Mouse (Mus musculus) heart, embryonic 15.5 days (tissue): ENCODE data around the gene Tlr8. TPM values are rescaled to one million over a fixed set of nuclear protein-coding genes. Genes with fewer than 3 reads are reported as not detected.
"Not testable (repeated sequence)": the region's sequence is repeated elsewhere in the genome, so short reads cannot be mapped to it uniquely, and the experiment has no call there.

Source experiments
- ATAC-seq: fragments of 200-750 bp; cut with Nextera tagmentation; replicated peaks from 2 replicates; pipeline ENCODE4 v1.8.0; 2017; ENCODE audit warnings: low read depth, moderate TSS enrichment; ENCODE audit not compliant: insufficient number of reproducible peaks, insufficient read depth, low FRiP score
- H3K27ac ChIP-seq: fragments of 300-500 bp; sonication (generic); 2 replicates; pipeline ENCODE4 v1.5.1; 2015; ENCODE audit warnings: mild to moderate bottlenecking, inconsistent platforms
- H3K27me3 ChIP-seq: fragments of 300-500 bp; sonication (generic); 2 replicates; pipeline ENCODE4 v1.6.1; 2015; ENCODE audit warnings: inconsistent platforms
- H3K36me3 ChIP-seq: fragments of 300-500 bp; sonication (generic); 2 replicates; pipeline ENCODE4 v1.6.1; 2015; ENCODE audit warnings: mild to moderate bottlenecking, inconsistent platforms
- H3K4me1 ChIP-seq: fragments of 300-500 bp; sonication (generic); replicated peaks from 2 replicates; pipeline ENCODE4 v1.6.1; 2015; ENCODE audit warnings: inconsistent platforms
- H3K4me2 ChIP-seq: fragments of 300-500 bp; sonication (generic); 2 replicates; pipeline ENCODE4 v1.6.1; 2015; ENCODE audit warnings: inconsistent platforms, mild to moderate bottlenecking, moderate library complexity
- H3K4me3 ChIP-seq: fragments of 300-500 bp; sonication (generic); 2 replicates; pipeline ENCODE4 v1.5.1; 2015; ENCODE audit warnings: mild to moderate bottlenecking, inconsistent platforms
- H3K9ac ChIP-seq: fragments of 300-500 bp; sonication (generic); 2 replicates; pipeline ENCODE4 v1.6.1; 2015; ENCODE audit warnings: mild to moderate bottlenecking, inconsistent platforms
- H3K9me3 ChIP-seq: fragments of 300-500 bp; sonication (generic); replicated peaks from 2 replicates; pipeline ENCODE4 v1.6.1; 2016; ENCODE audit warnings: inconsistent platforms
- WGBS: fragments of 180-500 bp; shearing (Covaris S2); methylation state at CpG from one replicate; pipeline ENCODE4 v1.1.7; 2015; ENCODE audit warnings: mixed read lengths; 5-methylcytosine and 5-hydroxymethylcytosine counted together
- polyA plus RNA-seq: library from polyadenylated mRNA; unstranded; fragments of >200 nt; fragmentation: Nextera tagmentation; extraction: Ambion mirVana; gene quantifications from 2 replicates; pipeline ENCODE4 v1.2.1, GENCODE M21; 2015

Gene Tlr8
- polyA plus RNA-seq: 0.26 and 0.37 TPM in 2 replicates

DNA sequence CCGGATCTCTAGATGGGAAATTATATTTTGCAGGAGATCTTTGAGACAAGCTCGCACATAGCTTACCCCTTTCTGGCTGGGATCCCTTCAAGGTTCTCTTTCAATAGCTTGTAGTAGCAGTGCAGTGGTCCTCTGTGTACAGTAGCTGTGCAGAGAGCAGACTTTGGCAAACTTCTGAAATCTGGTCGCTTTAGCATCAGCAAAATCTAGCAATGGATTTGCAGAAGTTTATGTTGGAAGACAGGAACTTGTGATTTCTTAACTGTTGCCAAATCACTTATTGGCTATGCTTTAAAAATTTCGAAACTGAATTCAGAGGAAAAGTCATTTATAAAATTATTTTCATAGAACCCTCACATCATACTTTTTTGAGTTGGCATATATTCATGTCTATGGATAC is at the start of gene Tlr8:
Gene Tlr8, minus strand, starts transcription at position 244 of the 400 bp plus-strand sequence.
- Histone ChIP-seq H3K27ac (no peak within 1 kb of the TSS), H3K27me3 (no peaks in the 10 kb centered on the region)
- 64% methylated on average over 4 of the region's 4 CpGs for WGBS

DNA sequence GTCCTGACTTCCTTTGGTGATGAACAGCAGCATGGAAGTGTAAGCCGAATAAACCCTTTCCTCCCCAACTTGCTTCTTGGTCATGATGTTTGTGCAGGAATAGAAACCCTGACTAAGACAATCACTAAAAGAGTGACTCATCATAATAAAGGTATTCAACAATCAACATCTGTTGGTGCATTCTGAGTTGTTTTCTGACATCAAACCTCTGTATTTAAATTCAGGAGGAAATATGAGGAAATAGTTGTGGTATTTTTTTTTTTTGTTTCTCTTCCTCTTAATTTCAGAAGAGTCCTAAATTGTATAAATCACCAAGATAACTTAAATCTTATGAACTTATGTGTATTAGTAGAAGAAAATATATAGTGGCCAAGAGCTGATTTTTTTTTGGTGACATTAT is 37.9 kb upstream of the Tlr8 start:
- H3K4me3 ChIP-seq, H3K4me2 ChIP-seq, H3K9me3 ChIP-seq, H3K36me3 ChIP-seq, H3K27me3 ChIP-seq, H3K9ac ChIP-seq, ATAC-seq, H3K27ac ChIP-seq, H3K4me1 ChIP-seq: not testable (repeated sequence)
- 77% methylated on average over 1 of the region's 1 CpGs for WGBS

More for the DNA sequence above, at the start of gene Tlr8:
- Histone ChIP-seq H3K9me3 (no peaks in the 10 kb centered on the region), H3K4me2 (no peak within 1 kb of the TSS), H3K4me3 (no peak within 1 kb of the TSS), H3K9ac (no peak within 1 kb of the TSS), H3K36me3 (no peaks in the 10 kb centered on the region), H3K4me1 (no peaks in the 10 kb centered on the region)
- ATAC-seq: no peak

DNA sequence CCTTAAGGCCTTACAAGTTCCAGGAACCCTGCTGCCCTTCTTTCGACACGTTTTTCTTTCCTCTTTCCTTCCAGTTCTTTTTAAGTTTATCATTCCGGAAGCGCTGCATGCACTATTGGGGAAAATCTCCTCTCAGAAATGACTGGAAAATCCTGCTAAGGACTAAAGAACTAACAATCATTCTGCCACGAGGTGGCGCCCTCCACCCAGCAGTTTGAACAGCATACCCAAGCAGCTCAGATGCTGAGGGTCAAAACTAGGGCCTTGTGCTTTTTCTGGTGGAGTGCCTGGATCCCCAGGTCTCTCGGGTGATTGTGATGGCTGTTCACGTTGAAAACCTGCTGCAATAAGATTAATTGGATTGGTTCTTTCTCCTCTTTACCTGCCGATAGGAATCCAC is 12.8 kb upstream of the Tlr8 start:
- Histone ChIP-seq H3K9me3 (no peaks in the 10 kb centered on the region), H3K4me1 (no peaks in the 10 kb centered on the region), H3K27ac (no peak overlapping the region), H3K27me3 (no peaks in the 10 kb centered on the region), H3K9ac (no peak overlapping the region), H3K4me3 (peak overlapping the region; percentile 44), H3K36me3 (no peaks in the 10 kb centered on the region), H3K4me2 (peak overlapping the region; percentile 60)
- ATAC-seq: no peak
- WGBS: 22% methylated on average over 9 of the region's 9 CpGs

DNA sequence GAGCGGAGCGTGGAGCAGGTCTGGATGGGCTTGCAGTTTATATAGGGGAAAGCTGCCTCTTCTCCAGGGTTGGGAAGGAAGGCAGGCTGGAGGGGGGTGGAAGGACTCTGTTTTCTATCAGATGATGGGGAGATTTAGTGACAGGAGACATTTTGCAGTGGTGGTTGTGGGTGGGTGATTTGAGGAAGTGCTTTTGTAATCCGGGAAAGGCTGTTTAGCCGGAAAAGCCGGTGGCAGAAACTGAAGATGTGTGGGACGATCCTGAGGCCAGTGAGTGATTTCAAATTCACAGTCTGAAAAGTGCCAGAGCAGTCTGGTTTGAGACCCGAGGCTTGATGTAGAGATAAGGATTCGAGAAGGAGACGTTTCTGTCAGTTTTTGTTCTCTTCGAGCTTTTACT is 12.4 kb upstream of the Tlr8 start:
- H3K36me3 ChIP-seq: no peaks in the 10 kb centered on the region
- H3K27ac ChIP-seq: no peak overlapping the region
- no peaks in the 10 kb centered on the region for H3K9me3 ChIP-seq
- H3K4me2 ChIP-seq: peak overlapping the region; percentile 60
- H3K4me3 ChIP-seq: peak overlapping the region; percentile 44
- 36% methylated on average over 10 of the region's 10 CpGs for WGBS
- no peak for ATAC-seq
- no peak overlapping the region for H3K9ac ChIP-seq
- H3K4me1 ChIP-seq: no peaks in the 10 kb centered on the region
- no peaks in the 10 kb centered on the region for H3K27me3 ChIP-seq

DNA sequence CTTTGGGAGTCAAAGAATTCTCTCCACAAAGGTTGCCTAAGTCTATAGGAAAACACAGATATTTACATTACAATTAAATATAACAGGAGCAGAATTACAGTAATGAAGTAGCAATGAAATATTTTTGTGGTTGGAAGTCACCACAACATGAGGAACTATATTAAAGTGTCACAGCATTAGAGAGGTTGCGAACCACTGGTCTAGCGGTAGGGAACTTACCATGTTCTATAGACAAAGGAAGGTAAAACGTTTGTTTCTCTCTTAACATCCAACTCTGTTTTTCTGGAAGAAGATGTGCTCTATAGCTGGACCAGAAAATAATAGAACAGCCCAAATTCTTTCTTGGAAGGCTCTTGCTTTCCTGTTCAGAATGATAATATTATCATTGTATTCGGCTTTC is 599 bp downstream of the Tlr8 start:
- Histone ChIP-seq H3K4me1 (no peaks in the 10 kb centered on the region), H3K9me3 (no peaks in the 10 kb centered on the region), H3K4me3 (no peak overlapping the region), H3K27me3 (no peaks in the 10 kb centered on the region), H3K27ac (no peak overlapping the region), H3K4me2 (no peak overlapping the region), H3K9ac (no peak overlapping the region), H3K36me3 (no peaks in the 10 kb centered on the region)
- WGBS: 70% methylated on average over 4 of the region's 4 CpGs
- no peak for ATAC-seq

DNA sequence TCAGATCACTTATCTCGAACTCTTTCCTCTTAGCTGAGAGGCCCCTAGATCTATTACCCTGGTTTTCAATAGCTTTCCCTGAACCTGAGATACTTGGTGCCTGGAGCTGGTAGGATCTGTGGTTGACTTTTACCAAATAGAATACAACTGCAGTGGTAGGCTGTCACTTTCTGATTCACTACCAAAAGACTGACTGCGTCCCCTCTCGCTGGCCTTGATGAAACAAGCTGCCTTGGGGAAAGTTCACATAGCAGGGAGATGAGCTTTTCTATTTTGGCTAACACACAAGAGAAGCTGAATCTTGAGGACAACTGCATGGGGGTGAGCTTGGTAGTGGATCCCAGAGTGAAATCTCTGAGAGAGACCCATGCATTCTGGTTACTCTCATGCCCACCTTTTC is 22.4 kb downstream of the Tlr8 start:
- no peak overlapping the region for H3K4me2 ChIP-seq
- WGBS: 90% methylated on average over 3 of the region's 3 CpGs
- no peak overlapping the region for H3K4me3 ChIP-seq
- ATAC-seq: no peak
- H3K9me3 ChIP-seq: no peaks in the 10 kb centered on the region
- no peaks in the 10 kb centered on the region for H3K27me3 ChIP-seq
- H3K36me3 ChIP-seq: no peaks in the 10 kb centered on the region
- no peak overlapping the region for H3K9ac ChIP-seq
- no peak overlapping the region for H3K27ac ChIP-seq
- H3K4me1 ChIP-seq: no peaks in the 10 kb centered on the region

DNA sequence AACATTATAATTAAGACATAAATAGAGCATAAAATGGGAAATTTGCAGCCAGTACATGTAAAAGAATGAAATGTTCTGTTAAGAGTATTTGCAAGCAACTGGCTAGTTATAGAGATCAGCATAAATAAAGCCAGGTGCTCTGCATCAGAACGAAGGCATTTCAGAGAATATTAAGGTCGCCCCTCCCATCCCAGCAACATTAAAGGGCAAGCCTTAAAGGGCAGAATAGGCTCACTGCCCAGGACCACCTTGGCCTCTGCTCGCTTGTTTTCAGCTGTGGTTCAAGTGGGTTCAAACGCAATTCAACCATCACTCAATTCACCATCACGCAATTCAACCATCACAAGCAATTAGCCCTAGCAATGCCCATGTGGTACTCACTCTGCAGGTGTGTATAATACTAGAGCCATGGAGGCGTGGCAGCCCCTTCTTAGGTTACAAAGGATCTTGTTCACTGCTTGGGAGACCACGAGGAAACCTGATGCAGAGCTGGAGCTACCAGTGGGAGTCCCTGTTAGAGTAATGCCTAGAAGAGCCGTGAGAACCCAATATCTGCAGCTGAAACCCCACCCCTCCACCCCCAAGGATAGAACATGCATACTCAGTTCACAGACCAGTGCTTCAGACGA is 24.7 kb downstream of the Tlr8 start:
- H3K36me3 ChIP-seq: no peaks in the 10 kb centered on the region
- no peak overlapping the region for H3K4me2 ChIP-seq
- WGBS: 60% methylated on average over 9 of the region's 9 CpGs
- H3K27me3 ChIP-seq: no peaks in the 10 kb centered on the region
- no peak overlapping the region for H3K4me3 ChIP-seq
- no peaks in the 10 kb centered on the region for H3K9me3 ChIP-seq
- H3K9ac ChIP-seq: no peak overlapping the region
- no peak overlapping the region for H3K27ac ChIP-seq
- ATAC-seq: no peak
- H3K4me1 ChIP-seq: no peaks in the 10 kb centered on the region

DNA sequence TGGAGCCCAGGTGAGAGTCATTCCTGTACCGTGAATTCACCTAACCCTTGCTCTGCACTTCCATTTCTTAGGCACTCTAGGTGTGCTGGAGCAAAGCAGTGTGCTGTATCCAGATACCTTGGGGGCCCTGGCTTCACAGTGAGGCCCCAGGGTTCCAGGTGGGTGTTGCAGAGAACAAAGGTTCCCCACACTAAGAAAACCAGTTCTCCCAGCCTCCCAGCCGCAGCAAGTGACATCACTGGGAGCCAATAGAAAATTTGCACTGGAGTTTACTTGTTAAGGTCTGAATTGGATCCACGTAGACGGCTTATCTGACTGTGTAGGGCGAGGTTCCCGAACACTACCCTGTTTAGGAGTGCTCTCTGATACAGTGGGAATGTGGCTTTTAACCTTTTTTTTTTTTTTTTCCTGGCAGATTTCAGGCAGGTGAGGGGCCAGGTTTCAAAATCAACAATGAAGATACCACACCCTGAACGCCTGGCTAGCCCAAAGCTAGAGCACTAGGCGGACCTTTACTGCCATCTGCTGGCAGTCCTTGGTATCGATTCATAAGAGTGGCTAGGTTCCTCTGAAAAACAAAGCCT is 30.9 kb downstream of the Tlr8 start:
- no peak for ATAC-seq
- Histone ChIP-seq H3K4me3 (no peak overlapping the region), H3K9me3 (no peaks in the 10 kb centered on the region), H3K9ac (no peak overlapping the region), H3K4me1 (no peaks in the 10 kb centered on the region), H3K27ac (no peak overlapping the region), H3K36me3 (no peaks in the 10 kb centered on the region), H3K4me2 (no peak overlapping the region), H3K27me3 (no peaks in the 10 kb centered on the region)
- 19% methylated on average over 9 of the region's 9 CpGs for WGBS

DNA sequence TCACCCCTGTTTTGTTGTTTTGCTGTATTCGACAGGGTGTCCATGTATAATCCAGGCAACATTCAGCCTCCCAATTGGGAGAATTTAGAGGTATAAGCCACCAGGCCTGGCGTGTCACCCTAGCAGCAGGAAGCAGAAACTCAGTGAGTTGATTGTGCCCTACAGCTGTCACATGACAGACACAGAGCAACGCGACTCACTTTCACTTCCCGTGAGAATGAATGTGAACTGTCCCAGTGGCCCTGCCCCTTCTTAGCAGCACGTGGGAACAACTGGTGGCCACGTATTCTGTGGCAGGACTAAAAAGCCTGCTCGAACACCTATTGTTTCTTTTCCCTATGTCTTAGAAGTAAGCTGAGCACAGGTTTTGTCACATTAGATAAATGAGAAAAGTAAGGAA is 33.0 kb downstream of the Tlr8 start:
- ATAC-seq: no peak
- H3K4me2 ChIP-seq: no peak overlapping the region
- 46% methylated on average over 8 of the region's 8 CpGs for WGBS
- H3K4me3 ChIP-seq: no peak overlapping the region
- H3K27me3 ChIP-seq: no peaks in the 10 kb centered on the region
- no peaks in the 10 kb centered on the region for H3K36me3 ChIP-seq
- no peaks in the 10 kb centered on the region for H3K4me1 ChIP-seq
- no peaks in the 10 kb centered on the region for H3K9me3 ChIP-seq
- no peak overlapping the region for H3K9ac ChIP-seq
- H3K27ac ChIP-seq: no peak overlapping the region

DNA sequence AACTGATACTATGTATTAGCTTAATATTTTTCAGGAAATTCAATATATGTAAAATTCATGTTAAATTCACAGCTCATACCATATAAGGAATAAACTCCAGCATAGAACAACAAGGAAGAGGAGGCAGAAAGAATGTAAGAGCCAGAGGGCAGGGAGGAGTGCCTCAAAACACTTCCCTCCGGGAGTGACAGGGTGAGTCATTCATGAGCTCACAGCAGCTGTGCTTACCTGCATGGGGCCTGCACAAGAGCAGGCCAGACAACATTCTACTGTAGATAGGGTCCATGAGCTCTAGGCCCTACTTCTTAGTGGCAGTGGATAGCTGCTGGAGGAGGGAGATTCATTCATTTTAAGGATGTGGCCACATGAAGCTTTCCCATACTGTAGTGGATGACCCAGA is 34.3 kb downstream of the Tlr8 start:
- WGBS: 36% methylated on average over 1 of the region's 1 CpGs
- H3K36me3 ChIP-seq: no peaks in the 10 kb centered on the region
- no peaks in the 10 kb centered on the region for H3K4me1 ChIP-seq
- H3K9me3 ChIP-seq: no peaks in the 10 kb centered on the region
- H3K4me2 ChIP-seq: no peak overlapping the region
- ATAC-seq: no peak
- no peak overlapping the region for H3K4me3 ChIP-seq
- H3K27me3 ChIP-seq: no peaks in the 10 kb centered on the region
- H3K9ac ChIP-seq: no peak overlapping the region
- H3K27ac ChIP-seq: no peak overlapping the region

DNA sequence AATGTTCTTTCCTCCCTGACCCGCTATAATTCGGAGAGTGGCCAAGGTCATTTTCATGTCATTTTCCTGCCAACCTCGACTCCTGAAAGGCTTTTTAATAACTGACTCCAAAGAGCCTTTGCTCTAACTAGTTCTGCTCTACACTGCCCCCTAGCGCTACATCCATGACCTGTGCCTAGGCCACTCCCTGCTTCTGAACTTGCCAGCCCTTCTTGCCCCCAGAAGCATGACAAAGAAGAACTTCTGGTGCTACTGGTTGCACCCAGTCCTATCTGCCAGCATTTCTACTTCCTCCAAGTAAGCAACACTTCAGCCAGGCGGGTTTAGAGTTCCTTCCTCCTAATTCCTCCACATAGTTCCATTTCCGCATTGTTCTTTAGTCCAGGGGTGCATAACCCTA is 34.9 kb downstream of the Tlr8 start:
- no peak overlapping the region for H3K9ac ChIP-seq
- no peaks in the 10 kb centered on the region for H3K9me3 ChIP-seq
- H3K36me3 ChIP-seq: no peaks in the 10 kb centered on the region
- no peaks in the 10 kb centered on the region for H3K4me1 ChIP-seq
- 38% methylated on average over 6 of the region's 6 CpGs for WGBS
- H3K27ac ChIP-seq: no peak overlapping the region
- H3K27me3 ChIP-seq: no peaks in the 10 kb centered on the region
- H3K4me3 ChIP-seq: no peak overlapping the region
- ATAC-seq: no peak
- H3K4me2 ChIP-seq: no peak overlapping the region

DNA sequence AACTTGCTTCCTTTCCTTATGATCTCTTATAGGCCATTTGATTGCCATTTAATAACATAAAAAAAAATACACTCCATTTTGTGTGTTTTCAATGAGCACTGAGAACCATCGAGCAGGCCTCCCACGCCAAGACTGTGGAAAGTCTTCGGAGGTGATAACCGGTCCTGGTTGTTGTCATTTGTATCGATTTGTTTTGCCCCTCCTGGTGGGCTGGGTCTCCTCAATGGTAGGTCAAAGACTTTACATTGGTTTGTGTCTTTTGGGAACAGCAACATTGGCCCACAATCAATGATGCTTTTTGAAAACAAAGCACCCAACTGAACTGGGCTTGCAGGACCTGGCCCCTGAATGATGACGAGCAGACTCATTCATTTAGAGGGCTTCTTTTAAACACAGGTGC is 36.4 kb downstream of the Tlr8 start:
- Histone ChIP-seq H3K4me1 (no peaks in the 10 kb centered on the region), H3K4me2 (no peak overlapping the region), H3K36me3 (no peaks in the 10 kb centered on the region), H3K9ac (no peak overlapping the region), H3K4me3 (no peak overlapping the region), H3K27me3 (no peaks in the 10 kb centered on the region), H3K9me3 (no peaks in the 10 kb centered on the region), H3K27ac (no peak overlapping the region)
- no peak for ATAC-seq
- 89% methylated on average over 6 of the region's 6 CpGs for WGBS
